In genomic region chr9:38874880-38875279, GRCm38 (mm10) we compare ENCODE assay signal across 35 mouse cellular contexts. TPM values are rescaled to one million over a fixed set of nuclear protein-coding genes. Genes with fewer than 3 reads are reported as not detected.
"Had no signal": no experiment of that assay in that cellular context is flagged by ENCODE, and none has a peak within 500 bp of the region (broad histone marks: within the 10 kb centered on the region; RNA-seq: fewer than 3 reads in every experiment).

No protein-coding gene starts in this region.

RNA-seq across cellular contexts. Expression of gene Olfr926, which starts 2.0 kb away (rescaled TPM):
- total RNA-seq: common myeloid progenitor, adult 5-6 weeks; forebrain, postnatal 0 days; gastrocnemius, adult 18-20 months; gastrocnemius, adult 2 months; gastrocnemius, adult 8-10 months; gastrocnemius, postnatal 10 days; gastrocnemius, postnatal 14 days; gastrocnemius, postnatal 25 days; gastrocnemius, postnatal 36 days; gastrocnemius, postnatal 4 days; granulocyte monocyte progenitor cell, adult 5-6 weeks; heart, adult 18-20 months; heart, adult 2 months; heart, adult 8-10 months had no signal
- polyA plus RNA-seq: cortical plate, adult 2 months; embryonic facial prominence, embryonic 10.5 days; embryonic facial prominence, embryonic 11.5 days; embryonic facial prominence, embryonic 12.5 days; embryonic facial prominence, embryonic 13.5 days; embryonic facial prominence, embryonic 14.5 days; embryonic facial prominence, embryonic 15.5 days; erythroblast, embryonic 14.5 days; forebrain, embryonic 10.5 days; forebrain, embryonic 11.5 days; forebrain, embryonic 12.5 days; forebrain, embryonic 13.5 days; forebrain, embryonic 14.5 days; forebrain, embryonic 15.5 days; forebrain, embryonic 16.5 days; forebrain, postnatal 0 days; frontal cortex, adult 2 months; gonadal fat pad, adult 2 months; heart, adult 2 months; heart, embryonic 10.5 days; heart, embryonic 11.5 days; heart, embryonic 12.5 days; heart, embryonic 13.5 days had no signal

RNA-seq across cellular contexts. Expression of gene Olfr26, which starts 20.0 kb away (rescaled TPM):
- total RNA-seq: common myeloid progenitor, adult 5-6 weeks; forebrain, postnatal 0 days; gastrocnemius, adult 18-20 months; gastrocnemius, adult 2 months; gastrocnemius, adult 8-10 months; gastrocnemius, postnatal 10 days; gastrocnemius, postnatal 14 days; gastrocnemius, postnatal 25 days; gastrocnemius, postnatal 36 days; gastrocnemius, postnatal 4 days; granulocyte monocyte progenitor cell, adult 5-6 weeks; heart, adult 18-20 months; heart, adult 2 months; heart, adult 8-10 months had no signal
- polyA plus RNA-seq: cortical plate, adult 2 months; embryonic facial prominence, embryonic 10.5 days; embryonic facial prominence, embryonic 11.5 days; embryonic facial prominence, embryonic 12.5 days; embryonic facial prominence, embryonic 13.5 days; embryonic facial prominence, embryonic 14.5 days; embryonic facial prominence, embryonic 15.5 days; erythroblast, embryonic 14.5 days; forebrain, embryonic 10.5 days; forebrain, embryonic 11.5 days; forebrain, embryonic 12.5 days; forebrain, embryonic 13.5 days; forebrain, embryonic 14.5 days; forebrain, embryonic 15.5 days; forebrain, embryonic 16.5 days; forebrain, postnatal 0 days; frontal cortex, adult 2 months; gonadal fat pad, adult 2 months; heart, adult 2 months; heart, embryonic 10.5 days; heart, embryonic 11.5 days; heart, embryonic 12.5 days; heart, embryonic 13.5 days had no signal

RNA-seq across cellular contexts. Expression of gene Olfr924, which starts 30.6 kb away (rescaled TPM):
- total RNA-seq: common myeloid progenitor, adult 5-6 weeks; forebrain, postnatal 0 days; gastrocnemius, adult 18-20 months; gastrocnemius, adult 2 months; gastrocnemius, adult 8-10 months; gastrocnemius, postnatal 10 days; gastrocnemius, postnatal 14 days; gastrocnemius, postnatal 25 days; gastrocnemius, postnatal 36 days; gastrocnemius, postnatal 4 days; granulocyte monocyte progenitor cell, adult 5-6 weeks; heart, adult 18-20 months; heart, adult 2 months; heart, adult 8-10 months had no signal
- polyA plus RNA-seq: cortical plate, adult 2 months; embryonic facial prominence, embryonic 10.5 days; embryonic facial prominence, embryonic 11.5 days; embryonic facial prominence, embryonic 12.5 days; embryonic facial prominence, embryonic 13.5 days; embryonic facial prominence, embryonic 14.5 days; erythroblast, embryonic 14.5 days; forebrain, embryonic 10.5 days; forebrain, embryonic 11.5 days; forebrain, embryonic 12.5 days; forebrain, embryonic 13.5 days; forebrain, embryonic 14.5 days; forebrain, embryonic 15.5 days; forebrain, embryonic 16.5 days; forebrain, postnatal 0 days; frontal cortex, adult 2 months; gonadal fat pad, adult 2 months; heart, adult 2 months; heart, embryonic 10.5 days; heart, embryonic 11.5 days; heart, embryonic 12.5 days; heart, embryonic 13.5 days had no signal

RNA-seq across cellular contexts. Expression of gene Olfr923, which starts 48.5 kb away (rescaled TPM):
- total RNA-seq: common myeloid progenitor, adult 5-6 weeks; forebrain, postnatal 0 days; gastrocnemius, adult 18-20 months; gastrocnemius, adult 2 months; gastrocnemius, adult 8-10 months; gastrocnemius, postnatal 10 days; gastrocnemius, postnatal 14 days; gastrocnemius, postnatal 25 days; gastrocnemius, postnatal 36 days; gastrocnemius, postnatal 4 days; granulocyte monocyte progenitor cell, adult 5-6 weeks; heart, adult 18-20 months; heart, adult 2 months; heart, adult 8-10 months had no signal
- polyA plus RNA-seq: cortical plate, adult 2 months; embryonic facial prominence, embryonic 10.5 days; embryonic facial prominence, embryonic 11.5 days; embryonic facial prominence, embryonic 12.5 days; forebrain, embryonic 10.5 days; forebrain, embryonic 11.5 days; forebrain, embryonic 12.5 days; forebrain, embryonic 13.5 days; forebrain, embryonic 14.5 days; forebrain, embryonic 15.5 days; forebrain, embryonic 16.5 days; forebrain, postnatal 0 days; frontal cortex, adult 2 months; gonadal fat pad, adult 2 months; heart, adult 2 months; heart, embryonic 10.5 days; heart, embryonic 11.5 days; heart, embryonic 12.5 days; heart, embryonic 13.5 days had no signal

RNA-seq across cellular contexts. Expression of gene Olfr930, which starts 54.7 kb away (rescaled TPM):
- total RNA-seq: common myeloid progenitor, adult 5-6 weeks; forebrain, postnatal 0 days; gastrocnemius, adult 18-20 months; gastrocnemius, adult 2 months; gastrocnemius, adult 8-10 months; gastrocnemius, postnatal 10 days; gastrocnemius, postnatal 14 days; gastrocnemius, postnatal 25 days; gastrocnemius, postnatal 36 days; gastrocnemius, postnatal 4 days; granulocyte monocyte progenitor cell, adult 5-6 weeks; heart, adult 18-20 months; heart, adult 2 months; heart, adult 8-10 months had no signal
- polyA plus RNA-seq: cortical plate, adult 2 months; embryonic facial prominence, embryonic 10.5 days; embryonic facial prominence, embryonic 11.5 days; embryonic facial prominence, embryonic 12.5 days; embryonic facial prominence, embryonic 13.5 days; embryonic facial prominence, embryonic 15.5 days; erythroblast, embryonic 14.5 days; forebrain, embryonic 10.5 days; forebrain, embryonic 11.5 days; forebrain, embryonic 12.5 days; forebrain, embryonic 13.5 days; forebrain, embryonic 14.5 days; forebrain, embryonic 15.5 days; forebrain, embryonic 16.5 days; forebrain, postnatal 0 days; frontal cortex, adult 2 months; gonadal fat pad, adult 2 months; heart, adult 2 months; heart, embryonic 10.5 days; heart, embryonic 11.5 days; heart, embryonic 12.5 days; heart, embryonic 13.5 days had no signal
